Mouse (Mus musculus) frontal cortex, postnatal 10 days (tissue): ENCODE results near the gene Themis2.
"Not testable (repeated sequence)": the region's sequence is repeated elsewhere in the genome, so short reads cannot be mapped to it uniquely, and the experiment has no call there.

Experiments used
- DNase-seq, 2 experiments: peaks; one replicate each; pipeline ENCODE4 v3.0.0; 2022; ENCODE audit warnings: low spot score in 2 of 2, mixed read lengths in 1 of 2

The Themis2 gene

DNA sequence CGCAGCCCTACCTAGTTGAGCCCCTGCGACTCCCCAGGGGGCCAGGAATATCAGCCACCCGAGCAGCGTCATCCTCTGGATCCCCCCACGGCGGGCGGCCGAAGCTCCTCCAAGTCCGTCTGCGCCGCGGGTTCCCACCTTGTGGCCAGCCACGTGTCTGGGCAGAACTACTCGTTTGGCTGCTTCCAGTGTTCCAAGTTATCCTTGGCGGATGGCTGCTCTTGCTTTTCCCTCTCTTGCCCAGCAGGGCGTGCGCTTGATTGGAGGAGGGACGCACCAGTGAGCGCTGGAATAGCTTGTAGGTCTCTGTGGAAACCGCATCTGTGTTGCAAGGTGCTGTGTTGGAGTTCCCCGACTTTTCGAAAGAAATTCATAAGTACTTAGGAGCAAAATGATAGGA lies 39.2 kb downstream of the Themis2 start, which contains the start of gene Smpdl3b:
Gene Smpdl3b, minus strand, starts transcription at position 279 of the 400 bp plus-strand sequence.
- peak; percentile 54 to 62 for DNase-seq

DNA sequence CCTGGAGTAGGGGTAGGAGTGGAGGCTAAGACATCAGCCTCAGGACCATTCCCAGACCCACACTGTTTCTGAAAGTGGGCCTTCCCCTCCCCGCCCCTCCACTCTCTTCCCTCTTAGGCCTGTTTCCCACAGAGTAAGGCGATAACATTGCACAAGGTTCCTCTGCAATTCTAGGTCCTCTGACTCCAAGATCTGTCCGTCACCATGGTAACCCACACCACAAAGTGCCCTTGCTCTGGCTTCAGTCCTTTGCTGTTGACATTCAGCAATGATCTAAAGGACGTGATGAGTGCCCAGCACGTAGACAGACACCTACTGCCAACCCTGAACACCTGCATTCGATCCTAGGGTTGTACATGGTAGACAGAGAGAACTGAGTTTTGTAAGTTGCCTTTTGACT lies 43.2 kb downstream of the Themis2 start:
- no peak for DNase-seq

DNA sequence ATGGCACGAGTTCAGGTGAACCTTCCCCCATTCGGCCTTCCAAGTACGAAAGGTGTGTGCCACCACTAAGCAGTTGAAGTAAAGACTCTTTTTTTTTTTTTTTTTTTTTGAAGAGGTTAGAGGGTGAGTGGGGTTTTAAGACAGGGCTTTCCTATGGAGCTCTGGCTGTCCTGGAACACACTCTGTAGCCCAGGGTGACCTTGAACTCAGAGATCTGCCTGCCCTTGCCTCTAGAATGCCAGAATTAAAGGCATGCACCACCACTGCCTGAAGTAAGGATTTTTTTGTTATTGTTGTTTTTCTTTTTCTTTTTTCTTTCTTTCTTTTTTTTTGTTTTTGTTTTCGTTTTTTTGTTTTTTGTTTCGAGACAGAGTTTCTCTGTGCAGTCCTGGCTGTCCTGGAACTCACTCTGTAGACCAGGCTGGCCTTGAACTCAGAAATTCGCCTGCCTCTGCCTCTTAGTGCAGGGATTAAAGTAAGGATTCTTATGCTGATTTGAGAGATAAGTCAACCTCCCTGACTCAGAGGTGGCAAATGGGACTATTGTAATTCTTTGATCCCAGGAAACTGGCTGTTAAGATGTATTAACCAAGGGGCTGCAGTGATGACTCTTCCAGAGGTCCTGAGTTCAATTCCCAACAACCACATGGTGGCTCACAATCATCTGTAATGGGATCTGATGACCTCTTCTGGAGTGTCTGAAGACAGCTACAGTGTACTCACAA lies 46.8 kb downstream of the Themis2 start:
- no peak for DNase-seq

DNA sequence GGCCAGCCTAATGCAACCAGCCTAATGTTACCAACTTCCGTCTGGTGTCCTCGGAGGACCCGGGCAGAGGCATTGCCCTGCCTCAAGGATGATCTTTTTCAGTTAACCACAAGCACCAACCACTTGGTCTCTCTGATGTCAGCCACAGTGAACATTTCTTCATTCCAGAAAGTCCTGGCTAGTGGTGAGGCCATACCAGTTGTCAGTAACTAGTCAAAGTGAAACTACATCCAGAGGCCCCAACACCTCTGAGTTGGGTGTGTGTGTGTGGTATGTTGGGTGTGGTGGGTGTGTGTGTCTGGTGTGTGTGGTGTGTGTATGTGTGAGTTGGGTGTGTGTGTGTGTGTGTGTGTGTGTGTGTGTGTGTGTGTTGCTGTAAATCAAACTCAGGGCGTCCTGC lies 47.4 kb downstream of the Themis2 start:
- no peak for DNase-seq

DNA sequence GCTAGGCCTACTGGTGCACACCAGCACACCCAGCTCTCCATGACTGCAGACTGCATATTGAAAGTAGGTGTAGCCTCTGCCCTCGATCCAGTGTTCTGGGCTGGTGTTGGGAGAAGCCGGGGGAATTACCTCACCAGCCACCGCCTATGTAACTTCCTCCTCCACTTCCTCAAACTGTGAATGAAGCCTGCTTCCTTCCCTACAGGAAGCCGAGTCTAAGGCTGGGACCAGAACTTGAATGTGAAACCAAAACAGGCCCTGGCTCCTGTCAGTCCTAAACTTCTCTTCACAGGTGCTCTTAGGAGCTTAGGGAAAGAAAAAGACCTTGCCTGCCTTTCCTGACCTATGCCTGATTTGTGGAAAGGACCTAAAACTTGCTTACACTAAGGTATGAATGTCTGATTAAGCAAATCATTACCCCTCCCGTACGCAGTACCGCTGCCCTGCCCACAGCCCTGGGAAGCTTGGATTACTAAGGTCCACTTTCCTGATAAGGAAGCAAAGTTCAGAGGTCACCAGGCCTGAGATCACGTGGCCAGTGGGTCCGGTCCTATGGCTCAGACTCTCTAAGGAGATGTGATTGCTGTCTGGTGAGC lies 48.4 kb downstream of the Themis2 start:
- no peak for DNase-seq

DNA sequence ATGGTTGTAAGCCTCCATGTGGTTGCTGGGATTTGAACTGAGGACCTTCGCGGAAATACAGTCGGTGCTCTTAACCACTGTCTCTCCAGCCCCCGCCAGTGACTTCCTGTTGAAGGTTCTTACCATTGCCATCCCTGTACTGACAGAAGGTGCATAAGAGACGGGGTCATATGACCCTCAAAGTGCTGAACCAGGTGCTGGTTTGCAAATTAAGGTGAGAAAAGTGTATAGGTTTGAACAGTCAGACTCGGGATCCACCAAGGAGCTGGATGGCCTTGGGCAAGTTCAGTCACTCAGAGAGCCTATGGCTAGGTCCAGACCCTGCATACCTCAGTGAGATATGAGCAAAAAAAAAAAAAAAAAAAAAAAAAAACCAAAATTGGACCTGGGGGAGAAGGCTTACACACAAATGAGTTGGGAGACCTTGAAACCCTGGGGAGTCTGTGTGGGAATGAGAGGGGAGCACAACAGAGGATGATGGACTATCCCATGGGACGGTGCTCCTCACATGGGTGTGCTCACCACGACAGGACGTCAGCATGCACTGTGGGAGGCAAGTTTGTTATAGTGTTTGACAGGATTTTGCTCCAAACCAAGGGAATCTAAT lies 49.2 kb downstream of the Themis2 start:
- no peak for DNase-seq

DNA sequence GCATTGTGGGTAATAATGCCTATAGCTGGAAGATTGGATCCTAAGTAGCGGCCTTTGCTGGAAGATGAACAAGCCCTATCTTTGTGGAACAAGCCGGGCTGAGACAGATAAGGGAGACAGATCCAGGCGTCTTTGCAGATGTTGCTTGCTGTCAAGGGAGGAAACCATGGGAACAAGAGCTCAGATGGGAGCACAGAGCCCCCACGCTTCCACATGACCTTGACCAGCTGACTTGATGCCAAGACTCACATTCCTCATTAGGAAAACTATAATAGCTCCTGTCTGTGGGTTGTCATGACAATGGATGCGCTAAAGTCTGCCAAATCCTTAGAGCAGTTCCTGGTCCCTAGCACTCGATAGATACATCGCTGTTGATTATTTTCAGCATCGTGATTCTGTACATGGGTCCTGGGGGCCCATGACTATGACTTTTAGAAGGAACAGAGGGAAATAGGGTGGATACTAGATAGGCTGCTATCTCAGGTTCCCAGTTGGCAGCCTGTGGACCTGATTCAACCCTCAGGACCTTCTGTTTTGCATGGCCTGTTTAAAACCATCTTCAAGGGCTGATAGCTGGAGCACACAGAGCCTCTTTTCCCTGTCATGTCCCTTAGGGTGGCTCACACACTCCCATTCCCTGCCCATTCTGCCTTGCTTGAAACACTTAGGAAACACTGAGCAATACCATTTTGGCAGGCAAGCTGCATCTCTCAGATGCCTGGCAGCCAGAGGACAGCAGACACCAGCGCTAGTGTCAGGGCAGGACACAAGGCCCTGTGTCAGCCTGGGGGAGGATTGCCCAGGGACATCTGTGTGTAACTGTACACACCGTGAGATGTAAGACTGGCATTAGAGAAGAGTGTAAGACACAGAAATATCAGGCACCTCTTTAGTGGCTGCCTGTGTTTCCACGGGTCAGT lies 51.9 kb downstream of the Themis2 start:
- peak; percentile 41 to 66 for DNase-seq

DNA sequence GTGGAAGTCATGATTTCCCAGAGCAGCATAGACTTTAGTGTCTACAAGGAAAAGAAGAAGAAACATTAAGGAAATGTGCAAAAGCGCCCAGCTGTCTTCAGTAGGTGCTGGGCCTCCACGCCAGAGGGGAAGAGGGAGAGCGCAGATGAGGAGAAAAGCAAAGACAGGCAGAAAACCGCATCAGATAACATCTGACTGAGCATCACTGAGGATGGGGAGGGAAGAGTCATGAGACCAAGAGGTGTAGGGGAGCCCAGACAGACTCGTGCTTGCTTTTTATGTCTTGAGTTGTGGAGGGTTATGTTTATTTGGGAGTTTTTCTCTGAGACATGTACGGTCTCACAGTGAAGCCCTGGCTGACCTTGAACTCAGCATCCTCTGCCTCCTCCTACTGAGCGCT lies 54.7 kb downstream of the Themis2 start:
- no peak for DNase-seq

DNA sequence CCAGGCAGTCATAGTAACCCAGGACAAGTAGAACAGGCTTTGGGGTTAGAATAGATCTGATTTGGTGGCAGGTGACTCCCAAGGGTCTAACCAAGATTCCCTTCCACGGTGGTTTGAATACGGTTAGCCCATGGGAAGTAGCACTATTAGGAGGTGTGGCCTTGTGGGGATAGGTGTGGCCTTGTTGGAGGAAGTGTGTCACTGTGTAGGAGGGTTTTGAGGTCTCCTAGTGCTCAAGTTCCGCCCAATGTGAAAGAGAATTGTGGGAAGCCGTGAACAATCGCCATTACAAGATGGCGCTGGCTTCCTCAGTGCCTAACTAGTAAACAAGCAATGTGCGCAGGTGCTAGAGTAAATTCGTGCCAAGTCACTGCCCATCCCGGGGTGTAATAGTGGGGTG lies 59.0 kb downstream of the Themis2 start:
- DNase-seq: not testable (repeated sequence)

DNA sequence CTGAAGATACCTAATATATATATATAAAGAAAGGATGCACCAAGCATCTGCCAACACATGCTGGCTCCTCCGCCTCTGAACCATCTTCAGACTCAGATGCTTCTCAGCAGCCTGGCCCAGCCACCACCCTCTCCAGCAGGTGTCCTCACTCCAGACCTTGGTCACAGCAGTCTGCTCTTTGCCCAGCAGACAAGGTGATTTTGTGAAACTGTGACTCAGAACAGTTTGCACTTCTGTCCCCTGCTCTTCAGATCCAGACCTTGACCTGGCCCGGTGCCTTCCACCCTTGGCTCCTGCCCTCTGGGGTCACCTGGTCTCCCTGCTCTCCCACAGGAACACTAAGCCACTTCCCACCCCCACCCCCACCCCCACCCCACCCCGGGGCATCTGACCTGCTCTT lies 60.3 kb downstream of the Themis2 start:
- no peak for DNase-seq

DNA sequence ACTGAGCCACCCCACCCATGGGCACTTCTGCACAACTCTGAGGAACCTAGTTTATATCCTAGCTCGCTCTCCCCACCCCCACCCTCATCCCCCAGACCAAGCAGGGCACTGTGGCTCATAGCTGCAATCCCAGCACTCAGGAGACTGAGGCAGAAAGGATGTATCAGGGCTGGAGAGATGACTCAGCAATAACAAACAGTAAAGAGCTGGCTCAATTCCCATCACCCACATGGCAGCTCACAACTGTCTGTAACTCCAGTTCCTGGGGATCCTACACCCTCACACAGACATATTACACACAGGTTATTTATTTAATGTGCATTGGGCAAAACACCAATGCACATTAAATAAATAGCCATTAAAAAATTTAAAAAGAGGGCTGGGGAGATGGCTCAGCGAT lies 60.8 kb downstream of the Themis2 start:
- no peak for DNase-seq

DNA sequence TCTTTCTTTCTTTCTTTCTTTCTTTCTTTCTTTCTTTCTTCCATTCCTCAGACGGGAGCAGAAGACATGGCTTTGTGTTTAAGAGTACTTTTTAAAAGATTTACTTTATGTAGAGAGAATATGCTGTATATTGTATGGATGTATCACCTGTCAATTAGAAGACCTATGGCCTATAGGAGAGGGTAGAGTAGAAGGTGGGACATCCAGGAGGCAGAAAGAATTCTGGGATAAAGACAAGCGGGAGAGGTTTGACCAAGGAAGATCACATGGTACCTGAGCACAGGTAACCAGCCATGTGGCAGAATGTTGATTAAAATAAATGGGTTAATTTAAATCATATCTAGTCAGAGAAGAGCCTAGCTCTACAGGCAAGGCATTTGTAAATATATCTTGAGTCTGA lies 61.4 kb downstream of the Themis2 start:
- DNase-seq: no peak

DNA sequence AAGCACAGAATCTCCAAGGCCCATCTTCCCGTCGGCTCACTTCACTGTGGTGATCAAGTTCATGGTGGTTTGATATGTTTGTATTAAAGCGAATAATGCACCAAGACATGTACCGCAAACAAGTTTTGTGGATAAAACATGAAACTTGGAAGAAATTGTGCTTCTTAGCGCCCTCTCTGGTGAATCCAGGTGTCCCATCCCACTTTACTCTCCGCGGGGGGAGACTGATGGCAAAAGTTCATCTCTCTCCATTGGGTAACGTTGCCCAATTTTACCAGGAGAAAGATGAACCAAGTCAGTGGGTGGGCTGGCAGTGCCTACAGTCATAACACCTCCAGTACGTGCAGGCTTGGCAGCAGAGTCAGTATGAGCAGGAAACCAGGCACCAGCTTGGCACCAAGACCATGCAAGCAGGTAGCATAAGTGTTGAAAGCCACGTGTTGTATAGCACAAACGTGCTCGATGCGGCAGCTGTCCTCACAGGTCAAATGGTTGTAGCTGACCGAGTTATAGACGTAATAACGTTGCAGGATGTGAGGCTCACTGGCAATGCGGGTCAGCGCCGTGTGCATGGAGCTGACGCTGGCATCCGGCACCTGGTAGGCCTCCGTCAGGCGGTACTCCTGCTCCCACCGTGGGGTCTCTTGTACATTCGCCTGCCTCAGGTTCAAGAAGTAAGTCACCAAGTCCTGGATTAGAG lies 63.0 kb downstream of the Themis2 start:
- DNase-seq: no peak

DNA sequence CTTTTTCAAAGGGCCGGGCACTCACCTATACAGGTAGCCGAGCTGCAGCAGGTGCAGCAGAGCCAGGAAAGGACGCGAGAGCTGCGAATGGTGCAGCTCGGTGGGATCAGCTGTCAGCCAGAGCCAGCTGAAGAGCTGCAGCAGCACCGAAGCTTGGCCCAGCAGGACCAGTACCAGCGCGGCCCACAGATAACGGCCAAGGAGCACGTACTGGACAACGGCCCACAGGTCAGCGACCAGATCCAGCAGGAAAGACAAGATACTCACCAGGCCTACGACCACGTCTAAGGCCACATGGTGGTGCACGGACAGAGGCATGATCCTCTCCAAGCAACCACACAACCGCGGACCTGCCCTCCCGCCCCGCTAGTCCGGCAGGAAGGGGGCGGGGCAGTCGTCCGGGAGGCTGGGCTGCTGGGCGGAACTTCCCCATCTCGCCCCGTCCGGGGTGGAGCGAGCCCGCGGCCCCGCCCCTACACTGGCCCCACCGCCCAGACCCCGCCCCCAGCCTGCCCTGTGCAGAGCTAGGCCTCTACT lies 64.0 kb downstream of the Themis2 start, which contains the start of gene Xkr8:
Gene Xkr8, minus strand, starts transcription at position 399 of the 537 bp plus-strand sequence.
- peak; percentile 59 to 79 for DNase-seq
